Mouse (Mus musculus) embryonic facial prominence, embryonic 11.5 days (tissue): ENCODE results near the gene Defb36. TPM values are rescaled to one million over a fixed set of nuclear protein-coding genes. Genes with fewer than 3 reads are reported as not detected.

Experiments
- ATAC-seq: fragments of 200-750 bp; cut with Nextera tagmentation; replicated peaks from 2 replicates; pipeline ENCODE4 v1.8.0; 2017; ENCODE audit warnings: low read depth; ENCODE audit not compliant: insufficient number of reproducible peaks, low FRiP score, low TSS enrichment
- DNase-seq: peaks from one replicate; pipeline ENCODE4 v3.0.0-alpha.2; 2015; ENCODE audit warnings: low spot score
- H3K27ac ChIP-seq: fragments of 300-500 bp; sonication (generic); replicated peaks from 2 replicates; pipeline ENCODE4 v1.5.1; 2014; ENCODE audit warnings: mild to moderate bottlenecking, low read depth, low read length, control low read depth
- H3K27me3 ChIP-seq: fragments of 300-500 bp; sonication (generic); 2 replicates; pipeline ENCODE4 v1.6.1; 2014; ENCODE audit warnings: mild to moderate bottlenecking, low read length, moderate library complexity, mixed read lengths; ENCODE audit not compliant: control insufficient read depth, insufficient read depth
- H3K36me3 ChIP-seq: fragments of 300-500 bp; sonication (generic); replicated peaks from 2 replicates; pipeline ENCODE4 v1.6.1; 2014; ENCODE audit warnings: low read depth, mild to moderate bottlenecking, low read length, moderate library complexity, mixed read lengths; ENCODE audit not compliant: control insufficient read depth, insufficient read depth
- H3K4me1 ChIP-seq: fragments of 300-500 bp; sonication (generic); 2 replicates; pipeline ENCODE4 v1.6.1; 2014; ENCODE audit warnings: low read length, mixed read lengths; ENCODE audit not compliant: control insufficient read depth, insufficient read depth
- H3K4me2 ChIP-seq: fragments of 300-500 bp; sonication (generic); 2 replicates; pipeline ENCODE4 v1.6.1; 2014; ENCODE audit warnings: low read depth, mild to moderate bottlenecking, control low read depth, low read length, moderate library complexity
- H3K4me3 ChIP-seq: fragments of 300-500 bp; sonication (generic); 2 replicates; pipeline ENCODE4 v1.5.1; 2014; ENCODE audit warnings: low read depth, low read length, control low read depth
- H3K9ac ChIP-seq: fragments of 300-500 bp; sonication (generic); replicated peaks from 2 replicates; pipeline ENCODE4 v1.6.1; 2014; ENCODE audit warnings: mild to moderate bottlenecking, control low read depth, low read length
- H3K9me3 ChIP-seq: fragments of 300-500 bp; sonication (generic); replicated peaks from 2 replicates; pipeline ENCODE4 v1.6.1; 2016; ENCODE audit warnings: mild to moderate bottlenecking, low read length, inconsistent platforms, mixed read lengths; ENCODE audit not compliant: control insufficient read depth
- WGBS: fragments of 180-500 bp; shearing (Covaris S2); extraction: QIAGEN DNeasy Blood & Tissue Kit; methylation state at CpG from one replicate; pipeline ENCODE4 v1.1.7; 2014; 5-methylcytosine and 5-hydroxymethylcytosine counted together
- polyA plus RNA-seq: library from polyadenylated mRNA; unstranded; fragments of >200 nt; fragmentation: Nextera tagmentation; extraction: Ambion mirVana; gene quantifications from 2 replicates; pipeline ENCODE4 v1.2.1, GENCODE M21; 2014

Defb36 gene
- polyA plus RNA-seq, 1 experiment from 2014 or later, result not detected

DNA sequence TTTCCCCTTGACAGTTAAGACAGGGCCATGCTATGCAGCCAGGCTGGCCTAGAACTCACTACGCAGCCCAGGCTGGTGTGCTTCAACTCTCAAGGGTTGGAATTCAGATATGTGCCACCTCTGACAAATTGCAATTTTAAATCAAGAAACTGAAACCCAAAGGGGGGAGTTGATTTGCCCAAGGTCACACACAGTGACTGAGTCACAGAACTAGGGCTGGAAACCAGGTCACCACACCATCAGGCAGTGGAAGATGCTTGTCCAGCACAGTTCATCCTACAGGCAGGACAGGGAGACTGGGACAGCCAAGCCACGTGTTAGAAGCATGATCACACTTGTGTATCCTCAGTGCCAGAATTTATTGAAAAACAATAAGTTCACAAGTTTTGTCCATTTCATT, 20.4 kb downstream of the Defb36 start:
- Histone ChIP-seq H3K27me3 (peaks cover 33% of the 10 kb centered on the region), H3K27ac (no peak overlapping the region), H3K4me2 (no peak overlapping the region), H3K9me3 (no peaks in the 10 kb centered on the region), H3K4me3 (no peak overlapping the region), H3K36me3 (no peaks in the 10 kb centered on the region), H3K4me1 (peaks cover 2% of the 10 kb centered on the region; the same call in 1 of the 2 replicates), H3K9ac (no peak overlapping the region)
- DNase-seq (no peak), ATAC-seq (no peak)
- 91% methylated on average over 2 of the region's 2 CpGs for WGBS

- no peak for ATAC-seq
- H3K4me1 ChIP-seq, result peaks cover 2% of the 10 kb centered on the region; the same call in 1 of the 2 replicates
- H3K36me3 ChIP-seq, result no peaks in the 10 kb centered on the region
- WGBS, result 17% methylated on average over 1 of the region's 1 CpGs
- H3K27me3 ChIP-seq, result peaks cover 33% of the 10 kb centered on the region
- H3K4me2 ChIP-seq, result no peak overlapping the region
- H3K4me3 ChIP-seq, result no peak overlapping the region
- no peak overlapping the region for H3K9ac ChIP-seq
- no peak overlapping the region for H3K27ac ChIP-seq
- no peaks in the 10 kb centered on the region for H3K9me3 ChIP-seq
- no peak for DNase-seq
Observed at GRCm38 (mm10) chr2:152625256-152625655, 21.1 kb downstream of the Defb36 start.

GRCm38 (mm10) chr2:152626774-152627591, 22.9 kb downstream of the Defb36 start, which contains the start of gene Rem1:
TSS of gene Rem1 (plus strand) at chr2:152626951.
- Histone ChIP-seq H3K4me1 (peaks cover 2% of the 10 kb centered on the region; the same call in 1 of the 2 replicates), H3K36me3 (no peaks in the 10 kb centered on the region), H3K4me2 (peak within 1 kb of the TSS; percentile 56), H3K27me3 (peaks cover 33% of the 10 kb centered on the region), H3K9me3 (no peaks in the 10 kb centered on the region), H3K27ac (no peak within 1 kb of the TSS), H3K9ac (peak within 1 kb of the TSS; percentile 7), H3K4me3 (peak within 1 kb of the TSS; percentile 34)
- 2% methylated on average over 57 of the region's 59 CpGs for WGBS
- DNase-seq (peak; percentile 59), ATAC-seq (peak; percentile 55)

DNA sequence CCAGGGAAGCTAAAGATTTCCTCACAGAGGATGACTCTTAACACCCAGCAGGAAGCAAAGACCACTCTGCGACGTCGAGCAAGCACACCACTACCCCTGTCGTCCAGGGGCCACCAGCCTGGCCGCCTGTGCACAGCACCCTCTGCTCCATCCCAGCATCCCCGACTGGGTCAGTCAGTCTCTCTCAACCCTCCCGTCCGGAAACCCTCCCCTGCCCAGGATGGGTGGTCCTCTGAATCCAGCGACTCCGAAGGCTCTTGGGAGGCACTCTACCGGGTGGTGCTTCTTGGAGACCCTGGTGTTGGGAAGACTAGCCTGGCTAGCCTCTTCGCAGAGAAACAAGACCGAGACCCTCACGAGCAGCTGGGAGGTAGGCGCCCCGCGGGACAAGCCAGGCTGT, 23.9 kb downstream of the Defb36 start:
- DNase-seq (no peak), ATAC-seq (no peak)
- peaks cover 2% of the 10 kb centered on the region; the same call in 1 of the 2 replicates for H3K4me1 ChIP-seq
- peaks cover 33% of the 10 kb centered on the region for H3K27me3 ChIP-seq
- H3K9ac ChIP-seq, result no peak overlapping the region
- H3K27ac ChIP-seq, result no peak overlapping the region
- no peaks in the 10 kb centered on the region for H3K9me3 ChIP-seq
- H3K4me3 ChIP-seq, result no peak overlapping the region
- WGBS, result 38% methylated on average over 17 of the region's 17 CpGs
- no peaks in the 10 kb centered on the region for H3K36me3 ChIP-seq
- H3K4me2 ChIP-seq, result no peak overlapping the region

DNA sequence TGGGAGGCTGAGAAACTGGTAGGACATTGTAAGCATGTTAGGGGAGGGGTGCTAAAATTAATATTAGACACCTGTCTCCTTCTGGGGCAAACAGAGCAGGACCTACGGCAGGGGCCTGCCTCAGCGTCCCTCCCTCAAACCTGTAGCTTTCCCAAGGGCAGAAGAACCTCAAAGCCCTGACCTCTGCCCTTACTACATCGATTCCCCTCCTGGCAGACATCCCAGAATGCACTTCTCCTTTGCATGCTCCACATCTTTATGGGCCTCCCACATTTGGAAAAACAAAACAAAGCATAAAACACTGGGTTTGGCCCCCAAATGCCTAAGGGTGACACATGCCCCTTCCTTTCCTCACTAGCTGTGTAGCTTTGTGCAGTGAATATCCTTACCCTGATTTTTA, 25.1 kb downstream of the Defb36 start:
- no peak overlapping the region for H3K9ac ChIP-seq
- WGBS, result 68% methylated on average over 3 of the region's 3 CpGs
- H3K4me3 ChIP-seq, result no peak overlapping the region
- peaks cover 2% of the 10 kb centered on the region; the same call in 1 of the 2 replicates for H3K4me1 ChIP-seq
- H3K4me2 ChIP-seq, result no peak overlapping the region
- no peaks in the 10 kb centered on the region for H3K36me3 ChIP-seq
- H3K27ac ChIP-seq, result no peak overlapping the region
- H3K9me3 ChIP-seq, result no peaks in the 10 kb centered on the region
- DNase-seq, result no peak
- ATAC-seq, result no peak
- H3K27me3 ChIP-seq, result peaks cover 33% of the 10 kb centered on the region

DNA sequence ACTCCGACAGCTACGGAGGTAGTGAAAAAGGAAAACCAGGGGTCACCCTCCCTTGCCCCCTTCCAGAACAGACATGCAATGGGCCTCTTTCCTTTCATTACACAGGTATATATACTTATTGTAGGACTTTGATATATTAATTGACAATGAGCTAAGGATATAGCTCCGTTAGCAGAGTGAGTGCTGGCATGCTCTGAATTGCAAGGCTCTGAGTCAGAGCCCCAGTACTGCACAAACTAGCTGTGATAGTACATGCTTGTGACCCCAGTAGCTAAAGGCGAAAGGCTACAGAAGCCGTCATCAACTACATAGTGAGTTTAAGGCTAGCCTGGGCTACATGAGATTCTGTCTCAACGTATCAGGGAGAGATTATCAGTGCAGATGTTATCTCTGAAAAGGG, 25.8 kb downstream of the Defb36 start:
- Histone ChIP-seq H3K4me1 (peaks cover 2% of the 10 kb centered on the region; the same call in 1 of the 2 replicates), H3K4me2 (no peak overlapping the region), H3K27ac (no peak overlapping the region), H3K4me3 (no peak overlapping the region), H3K27me3 (peaks cover 33% of the 10 kb centered on the region), H3K9me3 (no peaks in the 10 kb centered on the region), H3K36me3 (no peaks in the 10 kb centered on the region), H3K9ac (no peak overlapping the region)
- WGBS, result 88% methylated on average over 6 of the region's 6 CpGs
- DNase-seq, result no peak
- no peak for ATAC-seq

GRCm38 (mm10) chr2:152633334-152633733, 29.2 kb downstream of the Defb36 start:
- Histone ChIP-seq H3K9me3 (no peaks in the 10 kb centered on the region), H3K4me2 (peak overlapping the region; percentile 4; the same call in 1 of the 2 replicates), H3K4me1 (no peaks in the 10 kb centered on the region), H3K27me3 (peaks cover 7% of the 10 kb centered on the region; the same call in 1 of the 2 replicates), H3K27ac (no peak overlapping the region), H3K9ac (no peak overlapping the region), H3K36me3 (no peaks in the 10 kb centered on the region), H3K4me3 (no peak overlapping the region)
- WGBS, result 48% methylated on average over 17 of the region's 17 CpGs
- DNase-seq (peak; percentile 44), ATAC-seq (no peak)

DNA sequence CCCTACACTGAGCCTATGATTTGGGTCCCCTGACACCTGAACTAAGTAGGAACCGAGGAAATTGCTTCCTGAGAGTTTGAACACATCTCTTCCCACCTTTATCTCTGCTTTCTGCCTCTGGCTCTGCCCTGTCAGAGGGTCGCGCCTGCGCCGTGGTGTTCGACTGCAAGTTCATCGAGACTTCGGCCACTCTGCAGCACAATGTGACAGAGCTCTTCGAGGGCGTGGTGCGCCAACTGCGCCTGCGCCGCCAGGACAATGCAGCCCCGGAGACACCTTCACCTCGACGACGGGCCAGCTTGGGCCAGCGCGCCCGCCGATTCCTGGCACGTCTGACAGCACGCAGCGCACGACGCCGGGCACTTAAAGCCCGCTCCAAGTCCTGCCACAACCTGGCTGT, 30.2 kb downstream of the Defb36 start:
- DNase-seq (no peak), ATAC-seq (no peak)
- no peaks in the 10 kb centered on the region for H3K27me3 ChIP-seq
- H3K27ac ChIP-seq, result no peak overlapping the region
- 77% methylated on average over 29 of the region's 29 CpGs for WGBS
- H3K36me3 ChIP-seq, result no peaks in the 10 kb centered on the region
- no peak overlapping the region for H3K4me2 ChIP-seq
- H3K9ac ChIP-seq, result no peak overlapping the region
- H3K4me3 ChIP-seq, result no peak overlapping the region
- no peaks in the 10 kb centered on the region for H3K4me1 ChIP-seq
- no peaks in the 10 kb centered on the region for H3K9me3 ChIP-seq
